Comparison of ENCODE assay signal across 7 mouse cellular contexts in the genomic region with DNA sequence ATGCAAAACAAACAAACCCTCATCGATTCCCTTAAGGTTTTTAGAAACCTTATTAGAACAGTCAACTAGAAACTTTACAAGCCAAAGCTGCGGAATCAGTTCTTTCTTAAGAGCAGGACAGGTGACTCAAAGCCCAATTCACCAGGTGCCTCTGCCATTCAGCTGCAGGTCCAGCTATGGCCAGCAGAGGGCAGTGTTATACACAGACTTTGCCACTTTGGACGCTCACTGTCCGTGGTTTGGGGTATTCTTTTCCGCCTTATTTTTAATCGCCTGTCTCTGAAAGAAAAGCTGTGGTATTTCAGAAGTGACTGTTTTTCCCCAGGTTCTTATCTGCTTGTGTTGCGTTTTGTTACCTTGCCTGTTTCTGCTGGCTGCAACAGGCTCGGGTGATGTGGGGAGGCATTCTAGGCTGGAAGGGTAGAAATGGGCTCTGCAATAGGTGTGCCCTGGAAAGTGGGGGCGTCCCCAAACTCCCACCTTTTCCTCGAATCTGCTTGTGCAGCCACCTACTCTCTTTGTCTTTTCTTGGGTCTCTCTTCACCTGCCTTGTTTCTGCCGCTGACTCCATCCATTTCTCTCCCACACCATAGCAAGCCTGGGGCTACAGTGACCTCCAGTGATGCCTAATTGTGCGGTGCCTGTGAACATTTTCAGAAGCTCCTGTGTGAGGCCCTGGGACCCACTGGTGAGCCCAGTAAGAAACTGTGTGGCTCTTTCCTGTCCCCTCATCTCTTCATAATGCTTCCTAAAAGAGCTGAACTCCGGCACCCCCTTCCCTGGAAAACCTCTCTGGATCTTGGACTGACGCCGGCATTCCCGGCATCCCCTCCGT.
A peak's percentile ranks its signal among the peaks of the same experiment; 100 is the strongest.
DNase-seq lines count a peak whose midpoint lies in the region; ATAC-seq lines count a peak whose summit lies in the region.

No protein-coding gene starts in this region.

- intact Hi-C loops in gastrocnemius, postnatal 14 days (cut with DNase I; ENCODE audit: low total_unique reads) = loop anchor here (5.0 to 10.0 kb wide), 2 partner anchors 232 to 255 kb away; no protein-coding TSS in a partner anchor
- intact Hi-C loops in left cerebral cortex, postnatal 36 days (cut with DNase I) = loop anchor here (2.0 to 10.0 kb wide), 5 partner anchors 155 to 738 kb away; a partner anchor contains a TSS

- no peaks in the 10 kb centered on the region for H3K36me3 ChIP-seq in midbrain, embryonic 10.5 days

- DNase-seq in cerebellum, postnatal 25 days = peak; percentile 91
- peak; percentile 68 for DNase-seq in gastrocnemius, postnatal 14 days
- DNase-seq in left cerebral cortex, postnatal 36 days (ENCODE audit: low spot score in 2 of 2) = peak; percentile 69 to 79
- DNase-seq in midbrain, embryonic 10.5 days (ENCODE audit: low spot score) = peak; percentile 72
- DNase-seq in spleen, adult 12 weeks (ENCODE audit: low spot score) = peak; percentile 47

- WGBS in midbrain, embryonic 10.5 days = 53% methylated on average over 17 of the region's 17 CpGs

- H3K27ac ChIP-seq in midbrain, embryonic 10.5 days (replicated peaks) = no peak overlapping the region

- H3K27me3 ChIP-seq in midbrain, embryonic 10.5 days (ENCODE audit: low read depth, poor library complexity, severe bottlenecking) = peaks cover 11% of the 10 kb centered on the region; the same call in 1 of the 2 replicates

- peak; percentile 80 for ATAC-seq in activated CD4-positive, CD25-positive, alpha-beta regulatory T cell, adult 4 months
- ATAC-seq in inflammation-experienced regulatory T-cells, adult 6 months = peak; percentile 83

- H3K4me3 ChIP-seq in midbrain, embryonic 10.5 days = peak overlapping the region; percentile 40

- peaks cover 3% of the 10 kb centered on the region; the same call in 1 of the 2 replicates for H3K4me1 ChIP-seq in midbrain, embryonic 10.5 days

- no peaks in the 10 kb centered on the region; the same call in 1 of the 2 replicates for H3K9me3 ChIP-seq in midbrain, embryonic 10.5 days (replicated peaks)
